Comparison of ENCODE assay signal across 20 mouse cellular contexts in genomic region chr14:123199111-123199510, GRCm38 (mm10).
DNase-seq lines count a peak whose midpoint lies in the region; ATAC-seq and TF ChIP-seq lines count a peak whose summit lies in the region.
"Had no signal": no experiment of that assay in that cellular context is flagged by ENCODE, and none has a peak within 500 bp of the region (broad histone marks: within the 10 kb centered on the region; RNA-seq: fewer than 3 reads in every experiment).

No protein-coding gene starts in this region.

- no peak overlapping the region for H3K27ac ChIP-seq in forebrain, embryonic 15.5 days (replicated peaks)
- no peak overlapping the region for H3K27ac ChIP-seq in forebrain, embryonic 11.5 days (ENCODE audit: low read depth, low read length)
- no peak overlapping the region for H3K27ac ChIP-seq in lung, embryonic 14.5 days (ENCODE audit: low read depth)
- H3K27ac ChIP-seq: embryonic facial prominence, embryonic 15.5 days; heart, embryonic 13.5 days; hindbrain, embryonic 12.5 days; hindbrain, postnatal 0 days had no signal

- H3K27me3 ChIP-seq in forebrain, embryonic 15.5 days: no peaks in the 10 kb centered on the region
- H3K27me3 ChIP-seq in forebrain, embryonic 11.5 days (ENCODE audit: control insufficient read depth, insufficient read depth, low read length): no peaks in the 10 kb centered on the region
- no peaks in the 10 kb centered on the region for H3K27me3 ChIP-seq in lung, embryonic 14.5 days (ENCODE audit: insufficient read depth, low read length)
- H3K27me3 ChIP-seq: embryonic facial prominence, embryonic 15.5 days; heart, embryonic 13.5 days; hindbrain, embryonic 12.5 days had no signal

- no peak for TF ChIP-seq POLR2A in brain, embryonic 14.5 days (IDR thresholded peaks at IDR 0.05; ENCODE audit: borderline replicate concordance, extremely low read depth, insufficient read depth, insufficient read length, poor library complexity, severe bottlenecking)

- DNase-seq in forebrain, embryonic 11.5 days (ENCODE audit: low spot score): no peak
- peak; percentile 29 for DNase-seq in lung, embryonic 14.5 days
- DNase-seq in lung, postnatal 4 days: no peak
- peak; percentile 67 for DNase-seq in brain, embryonic 14.5 days (ENCODE audit: low read depth)
- DNase-seq in left cerebral cortex, postnatal 36 days (ENCODE audit: low spot score in 2 of 2): no peak
- DNase-seq: adrenal gland, adult 8-10 months; adrenal gland, postnatal 36 days; cerebellum, adult 18-20 months; cerebellum, adult 9-11 months; embryo, embryonic 11 days; gastrocnemius, postnatal 36 days; heart, adult 11 months; heart, postnatal 36 days; kidney, adult 11 months had no signal

- H3K4me1 ChIP-seq in forebrain, embryonic 15.5 days: peaks cover 20% of the 10 kb centered on the region
- no peaks in the 10 kb centered on the region for H3K4me1 ChIP-seq in forebrain, embryonic 11.5 days (replicated peaks; ENCODE audit: control insufficient read depth, insufficient read depth, low read length)
- peaks cover 4% of the 10 kb centered on the region; the same call in 1 of the 2 replicates for H3K4me1 ChIP-seq in lung, embryonic 14.5 days (ENCODE audit: insufficient read depth)

- H3K9ac ChIP-seq in forebrain, embryonic 15.5 days (replicated peaks): no peak overlapping the region
- H3K9ac ChIP-seq in forebrain, embryonic 11.5 days (ENCODE audit: low read length): no peak overlapping the region
- H3K9ac ChIP-seq in lung, embryonic 14.5 days: no peak overlapping the region
- H3K9ac ChIP-seq: embryonic facial prominence, embryonic 15.5 days; heart, embryonic 13.5 days; hindbrain, embryonic 12.5 days had no signal

- WGBS in forebrain, embryonic 15.5 days: 20% methylated on average over 3 of the region's 3 CpGs
- WGBS in forebrain, embryonic 11.5 days: 56% methylated on average over 3 of the region's 3 CpGs
- 53% methylated on average over 3 of the region's 3 CpGs for WGBS in lung, embryonic 14.5 days

- no peak for TF ChIP-seq CTCF in lung, embryonic 14.5 days (IDR thresholded peaks at IDR 0.05; ENCODE audit: low read depth)
- TF ChIP-seq CTCF in brain, embryonic 14.5 days (IDR thresholded peaks at IDR 0.05; ENCODE audit: borderline replicate concordance, extremely low read depth, insufficient read depth, insufficient read length): no peak

- H3K4me3 ChIP-seq in forebrain, embryonic 15.5 days: no peak overlapping the region
- no peak overlapping the region for H3K4me3 ChIP-seq in forebrain, embryonic 11.5 days (ENCODE audit: low read depth, low read length)
- H3K4me3 ChIP-seq in lung, embryonic 14.5 days (ENCODE audit: low read depth, low read length): no peak overlapping the region
- H3K4me3 ChIP-seq: embryonic facial prominence, embryonic 15.5 days; erythroblast, embryonic 14.5 days; heart, embryonic 13.5 days; hindbrain, embryonic 12.5 days had no signal

- peak; percentile 53; the same call in 1 of the 2 replicates for ATAC-seq in forebrain, embryonic 15.5 days (replicated peaks)
- ATAC-seq in forebrain, embryonic 11.5 days (replicated peaks; ENCODE audit: low FRiP score): no peak
- ATAC-seq in lung, embryonic 14.5 days (ENCODE audit: insufficient read depth): no peak
- ATAC-seq: hindbrain, postnatal 0 days had no signal

- H3K36me3 ChIP-seq in forebrain, embryonic 15.5 days: no peaks in the 10 kb centered on the region
- H3K36me3 ChIP-seq in forebrain, embryonic 11.5 days (ENCODE audit: control insufficient read depth, insufficient read depth, low read length): no peaks in the 10 kb centered on the region
- no peaks in the 10 kb centered on the region for H3K36me3 ChIP-seq in lung, embryonic 14.5 days (ENCODE audit: insufficient read depth)
- H3K36me3 ChIP-seq: embryonic facial prominence, embryonic 15.5 days; heart, embryonic 13.5 days; hindbrain, embryonic 12.5 days had no signal

- no peak overlapping the region for H3K4me2 ChIP-seq in forebrain, embryonic 15.5 days (replicated peaks)
- H3K4me2 ChIP-seq in forebrain, embryonic 11.5 days (ENCODE audit: low read depth, low read length, severe bottlenecking): no peak overlapping the region
- H3K4me2 ChIP-seq in lung, embryonic 14.5 days: no peak overlapping the region
- H3K4me2 ChIP-seq: embryonic facial prominence, embryonic 15.5 days; heart, embryonic 13.5 days; hindbrain, embryonic 12.5 days had no signal

- intact Hi-C loops in left cerebral cortex, postnatal 36 days (cut with DNase I): no loop called here

- no peaks in the 10 kb centered on the region for H3K9me3 ChIP-seq in forebrain, embryonic 15.5 days
- no peaks in the 10 kb centered on the region for H3K9me3 ChIP-seq in forebrain, embryonic 11.5 days (ENCODE audit: control insufficient read depth, low read length)
- no peaks in the 10 kb centered on the region for H3K9me3 ChIP-seq in lung, embryonic 14.5 days (ENCODE audit: low read depth, low read length)
- H3K9me3 ChIP-seq: embryonic facial prominence, embryonic 15.5 days; heart, embryonic 13.5 days; hindbrain, embryonic 12.5 days had no signal

Comparison
In these comparisons a context has a peak if more than half of its experiments do, and no peak if none do; other contexts are left out.
1. DNase-seq: peak in lung, embryonic 14.5 days (single experiment) and brain, embryonic 14.5 days (single experiment); none in forebrain, embryonic 11.5 days (single experiment), lung, postnatal 4 days (0 of 2) and left cerebral cortex, postnatal 36 days (0 of 2).